Mouse (Mus musculus) forebrain, postnatal 0 days (tissue): ENCODE measurements around the gene Cfap44. TPM values are rescaled to one million over a fixed set of nuclear protein-coding genes. Genes with fewer than 3 reads are reported as not detected.
A peak's percentile ranks its signal among the peaks of the same experiment; 100 is the strongest.

Experiments
- ATAC-seq: fragments of 200-750 bp; cut with Nextera tagmentation; 2 replicates; pipeline ENCODE4 v1.8.0; 2017; ENCODE audit warnings: mild to moderate bottlenecking, moderate library complexity
- DNase-seq: peaks from one replicate; pipeline ENCODE4 v3.0.0-alpha.2; 2015
- H3K27ac ChIP-seq: fragments of 300-500 bp; sonication (generic); 2 replicates; pipeline ENCODE4 v1.5.1; 2014; ENCODE audit warnings: low read depth, mild to moderate bottlenecking, antibody characterized with exemption, low read length, moderate library complexity, mixed read lengths
- H3K27me3 ChIP-seq: fragments of 300-500 bp; sonication (generic); 2 replicates; pipeline ENCODE4 v1.6.1; 2014; ENCODE audit warnings: mild to moderate bottlenecking, low read length, mixed read lengths; ENCODE audit not compliant: insufficient read depth
- H3K36me3 ChIP-seq: fragments of 300-500 bp; sonication (generic); 2 replicates; pipeline ENCODE4 v1.6.1; 2014; ENCODE audit warnings: mild to moderate bottlenecking, moderate library complexity; ENCODE audit not compliant: insufficient read depth
- H3K4me1 ChIP-seq: fragments of 300-500 bp; sonication (generic); 2 replicates; pipeline ENCODE4 v1.6.1; 2014; ENCODE audit warnings: antibody characterized with exemption; ENCODE audit not compliant: insufficient read depth
- H3K4me2 ChIP-seq: fragments of 300-500 bp; sonication (generic); 2 replicates; pipeline ENCODE4 v1.6.1; 2014; ENCODE audit warnings: low read depth, mild to moderate bottlenecking, moderate library complexity
- H3K4me3 ChIP-seq: fragments of 300-500 bp; sonication (generic); 2 replicates; pipeline ENCODE4 v1.5.1; 2014; ENCODE audit warnings: low read depth, low read length, mixed read lengths
- H3K9ac ChIP-seq: fragments of 300-500 bp; sonication (generic); 2 replicates; pipeline ENCODE4 v1.6.1; 2014; ENCODE audit warnings: mild to moderate bottlenecking
- H3K9me3 ChIP-seq: fragments of 300-500 bp; sonication (generic); 2 replicates; pipeline ENCODE4 v1.6.1; 2016; ENCODE audit warnings: low read length
- CTCF ChIP-seq: sonication (generic); IDR thresholded peaks from 2 replicates; pipeline ENCODE4 v1.5.1; 2016; ENCODE audit warnings: antibody characterized with exemption, control low read depth, low read depth
- WGBS: fragments of 180-500 bp; shearing (Covaris S2); extraction: QIAGEN DNeasy Blood & Tissue Kit; methylation state at CpG from one replicate; pipeline ENCODE4 v1.1.7; 2014; 5-methylcytosine and 5-hydroxymethylcytosine counted together
- polyA plus RNA-seq: library from polyadenylated mRNA; unstranded; fragments of >200 nt; fragmentation: Nextera tagmentation; extraction: Ambion mirVana; gene quantifications from 2 replicates; pipeline ENCODE4 v1.2.1, GENCODE M21; 2015
- total RNA-seq: library from RNA; depleted of rRNA; stranded (reverse); fragments of >200 nt; gene quantifications from 2 replicates; pipeline ENCODE4 v1.2.3, GENCODE M21; 2014; rRNA removed

Gene Cfap44
- total and polyA plus RNA-seq, 2 experiments from 2014 or later = 2.5 to 9.6 TPM

- Histone ChIP-seq H3K9ac (no peak overlapping the region), H3K36me3 (no peaks in the 10 kb centered on the region), H3K9me3 (no peaks in the 10 kb centered on the region), H3K4me2 (peak overlapping the region; percentile 57), H3K27ac (peak overlapping the region; percentile 78), H3K27me3 (no peaks in the 10 kb centered on the region), H3K4me3 (no peak overlapping the region), H3K4me1 (peaks cover 30% of the 10 kb centered on the region)
- no peak for TF ChIP-seq CTCF
- ATAC-seq = no peak
- no peak for DNase-seq
- 9% methylated on average over 9 of the region's 9 CpGs for whole genome bisulfite sequencing
Observed at GRCm38 (mm10) chr16:44530191-44530590, 135.6 kb downstream of the Cfap44 start.

GRCm38 (mm10) chr16:44530829-44531228 is 136.2 kb downstream of the Cfap44 start:
- H3K9me3 ChIP-seq = no peaks in the 10 kb centered on the region
- peak overlapping the region; percentile 32 for H3K4me3 ChIP-seq
- no peaks in the 10 kb centered on the region for H3K27me3 ChIP-seq
- TF ChIP-seq CTCF = no peak
- peak overlapping the region; percentile 57 for H3K4me2 ChIP-seq
- DNase-seq (peak; percentile 79), ATAC-seq (peak; percentile 81)
- peaks cover 30% of the 10 kb centered on the region for H3K4me1 ChIP-seq
- WGBS = 1% methylated on average over 7 of the region's 7 CpGs
- peak overlapping the region; percentile 78 for H3K27ac ChIP-seq
- no peaks in the 10 kb centered on the region for H3K36me3 ChIP-seq
- peak overlapping the region; percentile 43 for H3K9ac ChIP-seq

GRCm38 (mm10) chr16:44531239-44531797 is 136.7 kb downstream of the Cfap44 start:
- Histone ChIP-seq H3K4me2 (peak overlapping the region; percentile 57), H3K36me3 (no peaks in the 10 kb centered on the region), H3K4me1 (peaks cover 33% of the 10 kb centered on the region), H3K9me3 (no peaks in the 10 kb centered on the region), H3K27me3 (no peaks in the 10 kb centered on the region), H3K27ac (peak overlapping the region; percentile 78), H3K9ac (peak overlapping the region; percentile 43), H3K4me3 (peak overlapping the region; percentile 32)
- no peak for TF ChIP-seq CTCF
- ATAC-seq (no peak), DNase-seq (no peak)
- WGBS = 8% methylated on average over 12 of the region's 12 CpGs

Other genes with a start within 250 kb of the Cfap44 start
- 12.2 and 14.5 TPM in 2 replicates for gene Usf3, start 221.6 kb upstream of the Cfap44 start, total RNA-seq
- 0.94 and 2.3 TPM in 2 replicates for gene Usf3, start 221.6 kb upstream of the Cfap44 start, polyA plus RNA-seq
- 13.4 and 22.0 TPM in 2 replicates for gene Sidt1, start 61.6 kb upstream of the Cfap44 start, total RNA-seq
- 10.0 and 12.7 TPM in 2 replicates for gene Sidt1, start 61.6 kb upstream of the Cfap44 start, polyA plus RNA-seq
- gene Spice1, start 47.7 kb upstream of the Cfap44 start, total RNA-seq = 13.2 and 14.5 TPM in 2 replicates
- 7.1 and 12.0 TPM in 2 replicates for gene Spice1, start 47.7 kb upstream of the Cfap44 start, polyA plus RNA-seq
- 12.3 TPM in 2 replicates for gene Boc, start 164.1 kb downstream of the Cfap44 start, total RNA-seq
- gene Boc, start 164.1 kb downstream of the Cfap44 start, polyA plus RNA-seq = 2.8 and 3.5 TPM in 2 replicates